In genomic region chr11:51852595-51852994, GRCm38 (mm10) we compare ENCODE assay signal across 10 mouse cellular contexts.
"Had no signal": no experiment of that assay in that cellular context is flagged by ENCODE, and none has a peak within 500 bp of the region (broad histone marks: within the 10 kb centered on the region; RNA-seq: fewer than 3 reads in every experiment).

No protein-coding gene starts in this region.

- H3K4me2 ChIP-seq: liver, embryonic 11.5 days; lung, embryonic 14.5 days; midbrain, embryonic 15.5 days had no signal

- DNase-seq: kidney, adult 8-10 months; spleen, adult 18-20 months; thymus, adult 18-20 months; thymus, postnatal 14 days had no signal

- H3K36me3 ChIP-seq: midbrain, embryonic 10.5 days; midbrain, embryonic 15.5 days had no signal

- H3K27ac ChIP-seq: left cerebral cortex, adult 2 months; midbrain, embryonic 15.5 days had no signal

- ATAC-seq: intestine, embryonic 16.5 days; midbrain, embryonic 15.5 days had no signal

- H3K9ac ChIP-seq: lung, embryonic 14.5 days; midbrain, embryonic 15.5 days had no signal

- H3K27me3 ChIP-seq: midbrain, embryonic 15.5 days had no signal

- H3K4me3 ChIP-seq: left cerebral cortex, adult 2 months; midbrain, embryonic 10.5 days; midbrain, embryonic 15.5 days had no signal

- H3K9me3 ChIP-seq: midbrain, embryonic 10.5 days; midbrain, embryonic 15.5 days had no signal
